In genomic region chr13:103210746-103211145, GRCm38 (mm10) we compare ENCODE assay signal across 23 mouse cellular contexts.
DNase-seq lines count a peak whose midpoint lies in the region; ATAC-seq and TF ChIP-seq lines count a peak whose summit lies in the region.
"Had no signal": no experiment of that assay in that cellular context is flagged by ENCODE, and none has a peak within 500 bp of the region (broad histone marks: within the 10 kb centered on the region; RNA-seq: fewer than 3 reads in every experiment).

No protein-coding gene starts in this region.

- DNase-seq in heart, embryonic 10.5 days (ENCODE audit: low spot score): peak; percentile 58
- no peak for DNase-seq in liver
- DNase-seq: cerebellum, adult 11-12 months; cerebellum, adult 9-11 months; forebrain, postnatal 0 days; kidney, adult 9 months; layer of hippocampus, postnatal 36 days; lung, postnatal 14 days; midbrain, embryonic 14.5 days; retina, postnatal 1 day; thymus, postnatal 4 days had no signal

- no peak for TF ChIP-seq POLR2A in embryonic fibroblast, embryonic 13.5 days (IDR thresholded peaks at IDR 0.05; ENCODE audit: low read depth, low read length)

- no peak for ATAC-seq in heart, embryonic 11.5 days (replicated peaks; ENCODE audit: insufficient number of reproducible peaks, low FRiP score, low TSS enrichment)
- ATAC-seq in intestine, embryonic 15.5 days: no peak
- ATAC-seq in intestine, postnatal 0 days: no peak
- ATAC-seq: CD4-positive, CD25-positive, alpha-beta regulatory T cell, adult 4 months; forebrain, postnatal 0 days; inflammation-experienced regulatory T-cells, adult 6 months had no signal

- no peaks in the 10 kb centered on the region for H3K36me3 ChIP-seq in heart, embryonic 10.5 days
- H3K36me3 ChIP-seq in heart, embryonic 11.5 days (ENCODE audit: control insufficient read depth, insufficient read depth, low read length): no peaks in the 10 kb centered on the region
- H3K36me3 ChIP-seq in intestine, embryonic 15.5 days: no peaks in the 10 kb centered on the region
- H3K36me3 ChIP-seq in intestine, postnatal 0 days (ENCODE audit: control insufficient read depth, insufficient read depth): no peaks in the 10 kb centered on the region
- H3K36me3 ChIP-seq: forebrain, embryonic 12.5 days; hindbrain, embryonic 15.5 days; liver, embryonic 15.5 days; neural tube, embryonic 15.5 days had no signal

- peaks cover 10% of the 10 kb centered on the region for H3K4me1 ChIP-seq in heart, embryonic 10.5 days
- peaks cover 3% of the 10 kb centered on the region; the same call in 1 of the 2 replicates for H3K4me1 ChIP-seq in heart, embryonic 11.5 days (ENCODE audit: control insufficient read depth, insufficient read depth, low read length)
- peaks cover 6% of the 10 kb centered on the region; the same call in 1 of the 2 replicates for H3K4me1 ChIP-seq in intestine, embryonic 15.5 days (replicated peaks)
- H3K4me1 ChIP-seq in intestine, postnatal 0 days (replicated peaks; ENCODE audit: control insufficient read depth, insufficient read depth, low read length): no peaks in the 10 kb centered on the region
- peaks cover 12% of the 10 kb centered on the region for H3K4me1 ChIP-seq in brown adipose tissue, adult 24 weeks (ENCODE audit: control insufficient read depth, insufficient read depth, insufficient read length, low read length)
- H3K4me1 ChIP-seq in embryonic fibroblast, embryonic 13.5 days (ENCODE audit: control insufficient read depth, insufficient read depth, low read length): peaks cover 10% of the 10 kb centered on the region; the same call in 1 of the 2 replicates
- H3K4me1 ChIP-seq: forebrain, embryonic 12.5 days; hindbrain, embryonic 15.5 days; liver, embryonic 15.5 days; neural tube, embryonic 15.5 days had no signal

- H3K27ac ChIP-seq in heart, embryonic 10.5 days: no peak overlapping the region
- no peak overlapping the region for H3K27ac ChIP-seq in heart, embryonic 11.5 days (ENCODE audit: low read depth, low read length)
- 0 out of 2 replicates have a peak overlapping the region, but pooled peaks have one; percentile 19 for H3K27ac ChIP-seq in intestine, embryonic 15.5 days
- H3K27ac ChIP-seq in intestine, postnatal 0 days (ENCODE audit: low read depth, low read length): no peak overlapping the region
- peak overlapping the region; percentile 76 for H3K27ac ChIP-seq in brown adipose tissue, adult 24 weeks (replicated peaks; ENCODE audit: low read depth, low read length)
- 0 out of 2 replicates have a peak overlapping the region, but pooled peaks have one; percentile 9 for H3K27ac ChIP-seq in embryonic fibroblast, embryonic 13.5 days (ENCODE audit: insufficient read depth, low read length)
- H3K27ac ChIP-seq: forebrain, embryonic 12.5 days; hindbrain, embryonic 15.5 days; liver, embryonic 15.5 days; neural tube, embryonic 15.5 days had no signal

- H3K4me2 ChIP-seq in heart, embryonic 11.5 days: no peak overlapping the region
- no peak overlapping the region for H3K4me2 ChIP-seq in intestine, embryonic 15.5 days (replicated peaks)
- no peak overlapping the region for H3K4me2 ChIP-seq in intestine, postnatal 0 days (replicated peaks; ENCODE audit: low read depth)
- H3K4me2 ChIP-seq: forebrain, embryonic 12.5 days; hindbrain, embryonic 15.5 days; liver, embryonic 15.5 days; lung, embryonic 14.5 days; neural tube, embryonic 15.5 days had no signal

- no peak overlapping the region for H3K4me3 ChIP-seq in heart, embryonic 10.5 days
- no peak overlapping the region for H3K4me3 ChIP-seq in heart, embryonic 11.5 days (ENCODE audit: low read depth, low read length)
- no peak overlapping the region for H3K4me3 ChIP-seq in intestine, embryonic 15.5 days (replicated peaks)
- H3K4me3 ChIP-seq in intestine, postnatal 0 days (ENCODE audit: low read depth, low read length): no peak overlapping the region
- no peak overlapping the region for H3K4me3 ChIP-seq in brown adipose tissue, adult 24 weeks (ENCODE audit: insufficient read depth, low read depth, low read length)
- H3K4me3 ChIP-seq in embryonic fibroblast, embryonic 13.5 days (ENCODE audit: insufficient read depth, low read length): no peak overlapping the region
- H3K4me3 ChIP-seq: forebrain, embryonic 12.5 days; hindbrain, embryonic 15.5 days; liver, embryonic 15.5 days; neural tube, embryonic 15.5 days had no signal

- no peak for TF ChIP-seq CTCF in intestine, postnatal 0 days (IDR thresholded peaks at IDR 0.05; ENCODE audit: low read depth)
- TF ChIP-seq CTCF in embryonic fibroblast, embryonic 13.5 days (IDR thresholded peaks at IDR 0.05; ENCODE audit: borderline replicate concordance, insufficient read depth, low read length): no peak

- H3K9ac ChIP-seq in heart, embryonic 11.5 days (ENCODE audit: low read depth, low read length): no peak overlapping the region
- H3K9ac ChIP-seq in intestine, embryonic 15.5 days: no peak overlapping the region
- no peak overlapping the region for H3K9ac ChIP-seq in intestine, postnatal 0 days (ENCODE audit: low read depth, low read length)
- H3K9ac ChIP-seq: forebrain, embryonic 12.5 days; forebrain, postnatal 0 days; hindbrain, embryonic 15.5 days; liver, embryonic 15.5 days; lung, embryonic 14.5 days; neural tube, embryonic 15.5 days had no signal

- H3K9me3 ChIP-seq in heart, embryonic 10.5 days: no peaks in the 10 kb centered on the region
- H3K9me3 ChIP-seq in heart, embryonic 11.5 days (replicated peaks; ENCODE audit: control insufficient read depth, low read length): no peaks in the 10 kb centered on the region
- H3K9me3 ChIP-seq in intestine, embryonic 15.5 days: no peaks in the 10 kb centered on the region
- no peaks in the 10 kb centered on the region for H3K9me3 ChIP-seq in intestine, postnatal 0 days (ENCODE audit: control insufficient read depth)
- H3K9me3 ChIP-seq: forebrain, embryonic 12.5 days; hindbrain, embryonic 15.5 days; liver, embryonic 15.5 days; neural tube, embryonic 15.5 days had no signal

- no peaks in the 10 kb centered on the region for H3K27me3 ChIP-seq in heart, embryonic 10.5 days (ENCODE audit: insufficient read depth, poor library complexity, severe bottlenecking)
- no peaks in the 10 kb centered on the region for H3K27me3 ChIP-seq in heart, embryonic 11.5 days (ENCODE audit: control insufficient read depth, insufficient read depth, low read length)
- H3K27me3 ChIP-seq in intestine, embryonic 15.5 days (replicated peaks): no peaks in the 10 kb centered on the region
- H3K27me3 ChIP-seq in intestine, postnatal 0 days (replicated peaks; ENCODE audit: control insufficient read depth, insufficient read depth, low read length): no peaks in the 10 kb centered on the region
- H3K27me3 ChIP-seq: forebrain, embryonic 12.5 days; hindbrain, embryonic 15.5 days; liver, embryonic 15.5 days; neural tube, embryonic 15.5 days had no signal

- 84% methylated on average over 4 of the region's 4 CpGs for WGBS in heart, embryonic 10.5 days
- WGBS in heart, embryonic 11.5 days (ENCODE audit: insufficient replicate concordance): 81% methylated on average over 4 of the region's 4 CpGs
- 87% methylated on average over 4 of the region's 4 CpGs for WGBS in intestine, embryonic 15.5 days
- WGBS in intestine, postnatal 0 days: 89% methylated on average over 4 of the region's 4 CpGs

Comparison
In these comparisons a context has a peak if more than half of its experiments do, and no peak if none do; other contexts are left out.
1. H3K27ac ChIP-seq: peak in intestine, embryonic 15.5 days (single experiment), brown adipose tissue, adult 24 weeks (single experiment) and embryonic fibroblast, embryonic 13.5 days (single experiment); none in heart, embryonic 10.5 days (single experiment), heart, embryonic 11.5 days (single experiment) and intestine, postnatal 0 days (single experiment).